Comparison of ENCODE assay signal across 9 mouse cellular contexts in the genomic region with DNA sequence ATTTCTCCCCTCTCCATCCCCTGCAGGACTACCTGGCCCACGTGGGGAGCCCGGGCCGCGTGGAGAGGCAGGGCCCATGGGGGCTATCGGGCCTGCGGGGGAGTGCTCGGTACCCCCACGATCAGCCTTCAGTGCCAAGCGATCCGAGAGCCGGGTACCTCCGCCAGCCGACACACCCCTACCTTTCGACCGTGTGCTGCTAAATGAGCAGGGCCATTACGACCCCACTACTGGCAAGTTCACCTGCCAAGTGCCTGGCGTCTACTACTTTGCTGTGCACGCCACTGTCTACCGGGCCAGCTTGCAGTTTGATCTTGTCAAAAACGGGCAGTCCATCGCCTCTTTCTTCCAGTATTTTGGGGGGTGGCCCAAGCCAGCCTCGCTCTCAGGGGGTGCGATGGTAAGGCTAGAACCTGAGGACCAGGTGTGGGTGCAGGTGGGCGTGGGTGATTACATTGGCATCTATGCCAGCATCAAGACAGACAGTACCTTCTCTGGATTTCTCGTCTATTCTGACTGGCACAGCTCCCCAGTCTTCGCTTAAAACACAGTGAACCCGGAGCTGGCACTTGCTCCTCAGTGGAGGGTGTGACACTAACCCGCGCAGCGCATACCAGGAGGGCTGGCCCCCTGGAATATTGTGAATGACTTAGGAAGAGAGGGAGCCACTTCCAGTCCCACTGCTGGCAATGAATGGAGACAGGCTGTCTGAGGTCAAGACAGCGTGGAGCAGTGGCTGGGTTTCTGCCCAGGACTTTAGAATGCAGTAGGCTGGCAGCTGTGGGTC. TPM values are rescaled to one million over a fixed set of nuclear protein-coding genes. Genes with fewer than 3 reads are reported as not detected.
DNase-seq lines count a peak whose midpoint lies in the region; ATAC-seq and TF ChIP-seq lines count a peak whose summit lies in the region.
"Had no signal": no experiment of that assay in that cellular context is flagged by ENCODE, and none has a peak within 500 bp of the region (broad histone marks: within the 10 kb centered on the region; RNA-seq: fewer than 3 reads in every experiment).

No protein-coding gene starts in this region.

- TF ChIP-seq CTCF in gastrocnemius, adult 2 months (IDR thresholded peaks at IDR 0.05): no peak
- TF ChIP-seq CTCF in midbrain, postnatal 0 days (IDR thresholded peaks at IDR 0.05): no peak

- H3K4me2 ChIP-seq in midbrain, postnatal 0 days (ENCODE audit: low read depth, low read length, poor library complexity, severe bottlenecking): no peak overlapping the region
- H3K4me2 ChIP-seq in intestine, embryonic 16.5 days (ENCODE audit: low read depth, low read length): peak overlapping the region; percentile 22; the same call in 1 of the 2 replicates
- peak overlapping the region; percentile 42 for H3K4me2 ChIP-seq in neural tube, embryonic 15.5 days

- peak overlapping the region; percentile 88 for H3K27ac ChIP-seq in gastrocnemius, adult 2 months
- H3K27ac ChIP-seq in midbrain, embryonic 10.5 days (replicated peaks): peak overlapping the region; percentile 83
- no peak overlapping the region for H3K27ac ChIP-seq in midbrain, postnatal 0 days (ENCODE audit: low read depth, low read length)
- peak overlapping the region; percentile 81; the same call in 1 of the 2 replicates for H3K27ac ChIP-seq in intestine, embryonic 16.5 days (ENCODE audit: low read length)
- H3K27ac ChIP-seq in neural tube, embryonic 15.5 days (replicated peaks): peak overlapping the region; percentile 76; the same call in 1 of the 2 replicates

- 81% methylated on average over 31 of the region's 31 CpGs for WGBS in midbrain, embryonic 10.5 days
- 79% methylated on average over 31 of the region's 31 CpGs for WGBS in midbrain, postnatal 0 days
- WGBS in intestine, embryonic 16.5 days: 80% methylated on average over 31 of the region's 31 CpGs
- 76% methylated on average over 31 of the region's 31 CpGs for WGBS in neural tube, embryonic 15.5 days

- intact Hi-C loops in gastrocnemius, adult 2 months (cut with DNase I): loop anchor here (5.0 kb wide), 1 partner anchor 121 kb away; no protein-coding TSS in a partner anchor

- no peaks in the 10 kb centered on the region for H3K9me3 ChIP-seq in midbrain, embryonic 10.5 days (replicated peaks)
- no peaks in the 10 kb centered on the region for H3K9me3 ChIP-seq in midbrain, postnatal 0 days (ENCODE audit: low read length)
- H3K9me3 ChIP-seq in intestine, embryonic 16.5 days (ENCODE audit: control insufficient read depth, low read length): no peaks in the 10 kb centered on the region
- no peaks in the 10 kb centered on the region for H3K9me3 ChIP-seq in neural tube, embryonic 15.5 days (replicated peaks)

- peaks cover 66% of the 10 kb centered on the region for H3K4me1 ChIP-seq in midbrain, embryonic 10.5 days
- H3K4me1 ChIP-seq in midbrain, postnatal 0 days (ENCODE audit: insufficient read depth, low read length): peaks cover 6% of the 10 kb centered on the region; the same call in 1 of the 2 replicates
- H3K4me1 ChIP-seq in intestine, embryonic 16.5 days (ENCODE audit: control insufficient read depth, insufficient read depth, low read length): peaks cover 38% of the 10 kb centered on the region
- H3K4me1 ChIP-seq in neural tube, embryonic 15.5 days: peaks cover 57% of the 10 kb centered on the region

- peak; percentile 41 for DNase-seq in gastrocnemius, adult 2 months
- no peak for DNase-seq in gastrocnemius, adult 8-10 months (ENCODE audit: low spot score in 2 of 2)
- no peak for DNase-seq in midbrain, embryonic 10.5 days (ENCODE audit: low spot score)
- no peak for DNase-seq in midbrain, postnatal 0 days (ENCODE audit: low spot score)
- no peak for DNase-seq in layer of hippocampus, adult 9-10 months (ENCODE audit: low spot score)

- peak overlapping the region; percentile 65 for H3K4me3 ChIP-seq in gastrocnemius, adult 2 months
- peak overlapping the region; percentile 45 for H3K4me3 ChIP-seq in midbrain, embryonic 10.5 days
- H3K4me3 ChIP-seq in midbrain, postnatal 0 days (ENCODE audit: low read depth, low read length): no peak overlapping the region
- peak overlapping the region; percentile 28; the same call in 1 of the 2 replicates for H3K4me3 ChIP-seq in intestine, embryonic 16.5 days (ENCODE audit: low read length)
- H3K4me3 ChIP-seq in neural tube, embryonic 15.5 days (replicated peaks): no peak overlapping the region

- H3K36me3 ChIP-seq in midbrain, embryonic 10.5 days: peaks cover 66% of the 10 kb centered on the region
- H3K36me3 ChIP-seq in midbrain, postnatal 0 days (ENCODE audit: insufficient read depth, low read length): no peaks in the 10 kb centered on the region; the same call in 1 of the 2 replicates
- 0 out of 2 replicates have a peak, but pooled peaks cover 3% of the 10 kb centered on the region for H3K36me3 ChIP-seq in intestine, embryonic 16.5 days (ENCODE audit: control insufficient read depth, insufficient read depth, low read length)
- H3K36me3 ChIP-seq in neural tube, embryonic 15.5 days: peaks cover 4% of the 10 kb centered on the region; the same call in 1 of the 2 replicates

- no peaks in the 10 kb centered on the region for H3K27me3 ChIP-seq in midbrain, embryonic 10.5 days (ENCODE audit: low read depth, poor library complexity, severe bottlenecking)
- no peaks in the 10 kb centered on the region for H3K27me3 ChIP-seq in midbrain, postnatal 0 days (ENCODE audit: insufficient read depth, low read length)
- no peaks in the 10 kb centered on the region for H3K27me3 ChIP-seq in intestine, embryonic 16.5 days (replicated peaks; ENCODE audit: control insufficient read depth, insufficient read depth, low read length)
- H3K27me3 ChIP-seq in neural tube, embryonic 15.5 days (replicated peaks): no peaks in the 10 kb centered on the region

- no peak overlapping the region for H3K9ac ChIP-seq in midbrain, postnatal 0 days (replicated peaks; ENCODE audit: low read length, poor library complexity, severe bottlenecking)
- peak overlapping the region; percentile 53 for H3K9ac ChIP-seq in intestine, embryonic 16.5 days (ENCODE audit: low read depth, low read length)
- no peak overlapping the region; the same call in 1 of the 2 replicates for H3K9ac ChIP-seq in neural tube, embryonic 15.5 days (replicated peaks)

- no peak for ATAC-seq in midbrain, postnatal 0 days (ENCODE audit: low FRiP score)
- ATAC-seq in intestine, embryonic 16.5 days: no peak
- ATAC-seq in neural tube, embryonic 15.5 days (ENCODE audit: low FRiP score): no peak
- ATAC-seq in CD4-positive, CD25-positive, alpha-beta regulatory T cell, adult 4 months: no peak

RNA-seq across cellular contexts. Expression of a gene that starts 1.4 kb away (rescaled TPM):
- 1 to 10 TPM; 2.5 to 7.6 TPM for total RNA-seq in gastrocnemius, adult 2 months (2021)
- total RNA-seq in gastrocnemius, adult 8-10 months (2022): 1 to 10 TPM; 1.6 to 4.2 (median 3.0) TPM
- polyA plus RNA-seq in midbrain, embryonic 10.5 days (2016; fragmentation: Nextera tagmentation; extraction: Ambion mirVana): 0.29 and 0.93 TPM in 2 replicates
- total RNA-seq in midbrain, postnatal 0 days (2014; rRNA removed): 16.6 and 29.0 TPM in 2 replicates
- polyA plus RNA-seq in midbrain, postnatal 0 days (2015; fragmentation: Nextera tagmentation; extraction: Ambion mirVana): 9.9 and 10.7 TPM in 2 replicates
- polyA plus RNA-seq in intestine, embryonic 16.5 days (2015; fragmentation: Nextera tagmentation; extraction: Ambion mirVana): 2.7 and 3.0 TPM in 2 replicates
- 5.8 and 9.3 TPM in 2 replicates for polyA plus RNA-seq in neural tube, embryonic 15.5 days (2015; fragmentation: Nextera tagmentation; extraction: Ambion mirVana)
- polyA plus RNA-seq in CD4-positive, CD25-positive, alpha-beta regulatory T cell, adult 4 months (2017; shearing (Covaris generic)): not detected

RNA-seq across cellular contexts. Expression of a gene that starts 4.8 kb away (rescaled TPM):
- 1 to 10 TPM in 1 of 2 experiments, under 1 TPM in 1; 0.71 to 1.4 TPM for total RNA-seq in gastrocnemius, adult 2 months (2021)
- under 1 TPM; 0.31 to 0.60 (median 0.38) TPM for total RNA-seq in gastrocnemius, adult 8-10 months (2022)
- polyA plus RNA-seq in midbrain, embryonic 10.5 days (2016; fragmentation: Nextera tagmentation; extraction: Ambion mirVana): 0.35 and 0.63 TPM in 2 replicates
- total RNA-seq in midbrain, postnatal 0 days (2014; rRNA removed): not detected in 2 replicates
- polyA plus RNA-seq in midbrain, postnatal 0 days (2015; fragmentation: Nextera tagmentation; extraction: Ambion mirVana): 0.07 and 0.27 TPM in 2 replicates
- polyA plus RNA-seq in intestine, embryonic 16.5 days (2015; fragmentation: Nextera tagmentation; extraction: Ambion mirVana): 0.05 and 0.12 TPM in 2 replicates
- 0.15 and 0.58 TPM in 2 replicates for polyA plus RNA-seq in neural tube, embryonic 15.5 days (2015; fragmentation: Nextera tagmentation; extraction: Ambion mirVana)
- not detected for polyA plus RNA-seq in CD4-positive, CD25-positive, alpha-beta regulatory T cell, adult 4 months (2017; shearing (Covaris generic))
- polyA plus RNA-seq: erythroblast, embryonic 14.5 days had no signal

RNA-seq across cellular contexts. Expression of a gene that starts 4.9 kb away (rescaled TPM):
- 1 to 10 TPM; 3.0 to 3.1 TPM for total RNA-seq in gastrocnemius, adult 2 months (2021)
- total RNA-seq in gastrocnemius, adult 8-10 months (2022): 1 to 10 TPM; 1.7 to 2.9 (median 2.6) TPM
- 81.3 and 81.5 TPM in 2 replicates for polyA plus RNA-seq in midbrain, embryonic 10.5 days (2016; fragmentation: Nextera tagmentation; extraction: Ambion mirVana)
- 13.0 and 15.0 TPM in 2 replicates for total RNA-seq in midbrain, postnatal 0 days (2014; rRNA removed)
- 33.4 and 34.1 TPM in 2 replicates for polyA plus RNA-seq in midbrain, postnatal 0 days (2015; fragmentation: Nextera tagmentation; extraction: Ambion mirVana)
- 45.4 and 48.1 TPM in 2 replicates for polyA plus RNA-seq in intestine, embryonic 16.5 days (2015; fragmentation: Nextera tagmentation; extraction: Ambion mirVana)
- polyA plus RNA-seq in neural tube, embryonic 15.5 days (2015; fragmentation: Nextera tagmentation; extraction: Ambion mirVana): 33.7 and 42.5 TPM in 2 replicates
- polyA plus RNA-seq in CD4-positive, CD25-positive, alpha-beta regulatory T cell, adult 4 months (2017; shearing (Covaris generic)): 1 to 10 TPM; 4.9 to 5.0 TPM

RNA-seq across cellular contexts. Expression of a gene that starts 6.9 kb away (rescaled TPM):
- not detected for total RNA-seq in gastrocnemius, adult 2 months (2021)
- not detected for total RNA-seq in gastrocnemius, adult 8-10 months (2022)
- 0.07 and 0.17 TPM in 2 replicates for polyA plus RNA-seq in midbrain, embryonic 10.5 days (2016; fragmentation: Nextera tagmentation; extraction: Ambion mirVana)
- 0.19 and 2.8 TPM in 2 replicates for total RNA-seq in midbrain, postnatal 0 days (2014; rRNA removed)
- 0.05 TPM in 1 of 2 replicates, not detected in the other for polyA plus RNA-seq in midbrain, postnatal 0 days (2015; fragmentation: Nextera tagmentation; extraction: Ambion mirVana)
- 0.18 and 0.24 TPM in 2 replicates for polyA plus RNA-seq in intestine, embryonic 16.5 days (2015; fragmentation: Nextera tagmentation; extraction: Ambion mirVana)
- 0.08 and 0.28 TPM in 2 replicates for polyA plus RNA-seq in neural tube, embryonic 15.5 days (2015; fragmentation: Nextera tagmentation; extraction: Ambion mirVana)
- polyA plus RNA-seq in CD4-positive, CD25-positive, alpha-beta regulatory T cell, adult 4 months (2017; shearing (Covaris generic)): not detected
- polyA plus RNA-seq: erythroblast, embryonic 14.5 days had no signal

RNA-seq across cellular contexts. Expression of a gene that starts 25.8 kb away (rescaled TPM):
- 10 to 100 TPM; 17.5 to 24.4 TPM for total RNA-seq in gastrocnemius, adult 2 months (2021)
- 10 to 100 TPM; 15.4 to 33.9 (median 26.2) TPM for total RNA-seq in gastrocnemius, adult 8-10 months (2022)
- polyA plus RNA-seq in midbrain, embryonic 10.5 days (2016; fragmentation: Nextera tagmentation; extraction: Ambion mirVana): 12.0 and 13.7 TPM in 2 replicates
- 14.6 and 19.9 TPM in 2 replicates for total RNA-seq in midbrain, postnatal 0 days (2014; rRNA removed)
- polyA plus RNA-seq in midbrain, postnatal 0 days (2015; fragmentation: Nextera tagmentation; extraction: Ambion mirVana): 4.4 TPM in 2 replicates
- 42.9 and 45.1 TPM in 2 replicates for polyA plus RNA-seq in intestine, embryonic 16.5 days (2015; fragmentation: Nextera tagmentation; extraction: Ambion mirVana)
- 17.3 and 22.6 TPM in 2 replicates for polyA plus RNA-seq in neural tube, embryonic 15.5 days (2015; fragmentation: Nextera tagmentation; extraction: Ambion mirVana)
- under 1 TPM in 1 of 2 experiments, not detected in 1; 0.34 TPM for polyA plus RNA-seq in CD4-positive, CD25-positive, alpha-beta regulatory T cell, adult 4 months (2017; shearing (Covaris generic))
- polyA plus RNA-seq: erythroblast, embryonic 14.5 days had no signal

Comparison
In these comparisons a context has a peak if more than half of its experiments do, and no peak if none do; other contexts are left out.
1. H3K4me3 ChIP-seq: peak in gastrocnemius, adult 2 months (single experiment), midbrain, embryonic 10.5 days (single experiment) and intestine, embryonic 16.5 days (single experiment); none in midbrain, postnatal 0 days (single experiment) and neural tube, embryonic 15.5 days (single experiment).